Mouse (Mus musculus) ES-E14 (cell line): Measurements from ENCODE around the gene Gm47969. TPM values are rescaled to one million over a fixed set of nuclear protein-coding genes. Genes with fewer than 3 reads are reported as not detected.

ENCODE experiments used
- DNase-seq: peaks from one replicate; pipeline ENCODE4 v3.0.0-alpha.2; 2013; ENCODE audit warnings: low read depth, low spot score
- H3K27ac ChIP-seq: 2 replicates; pipeline ENCODE4 v1.5.1; 2012; ENCODE audit warnings: low read depth, mild to moderate bottlenecking, low read length, moderate library complexity, mixed read lengths; ENCODE audit not compliant: poor library complexity, insufficient read depth, severe bottlenecking
- H3K36me3 ChIP-seq: 2 replicates; pipeline ENCODE4 v1.6.1; 2012; ENCODE audit warnings: mild to moderate bottlenecking, low read length, moderate library complexity, mixed read lengths; ENCODE audit not compliant: control insufficient read depth, poor library complexity, insufficient read depth, severe bottlenecking
- H3K4me1 ChIP-seq, 2 experiments: fragments of 150-350 bp in 1 of 2; sonication (generic) in 1 of 2; 2 replicates each; pipeline ENCODE4 v1.6.1; 2012; ENCODE audit warnings: low read length in 2 of 2, mild to moderate bottlenecking in 1 of 2, mixed read lengths in 1 of 2; ENCODE audit not compliant: control insufficient read depth in 2 of 2, insufficient read depth in 2 of 2, poor library complexity in 1 of 2
- H3K4me3 ChIP-seq, 2 experiments: fragments of 150-350 bp in 1 of 2; sonication (generic) in 1 of 2; 2 replicates each; pipeline ENCODE4 v1.5.1; 2012; ENCODE audit warnings: low read length in 2 of 2, low read depth in 1 of 2, mild to moderate bottlenecking in 1 of 2, mixed read lengths in 1 of 2; ENCODE audit not compliant: insufficient read depth in 1 of 2, poor library complexity in 1 of 2, severe bottlenecking in 1 of 2
- H3K9ac ChIP-seq: 2 replicates; pipeline ENCODE4 v1.6.1; 2012; ENCODE audit warnings: low read depth, mild to moderate bottlenecking, low read length, mixed read lengths; ENCODE audit not compliant: poor library complexity, insufficient read depth, severe bottlenecking
- H3K9me3 ChIP-seq: fragments of 150-350 bp; sonication (generic); 2 replicates; pipeline ENCODE4 v1.6.1; 2012; ENCODE audit warnings: low read depth, mild to moderate bottlenecking, low read length; ENCODE audit not compliant: control insufficient read depth, insufficient read depth
- CHD2 ChIP-seq: IDR thresholded peaks from 2 replicates; pipeline ENCODE4 v1.6.1; 2014; ENCODE audit warnings: mild to moderate bottlenecking, low read depth, low read length, inconsistent platforms
- ZC3H11A ChIP-seq: IDR thresholded peaks from 2 replicates; pipeline ENCODE4 v1.6.1; 2012; ENCODE audit warnings: low read depth, mild to moderate bottlenecking, inconsistent platforms, low read length, borderline replicate concordance
- in situ Hi-C, 2 experiments: fragments of 600-800 bp; cut with MboI; formaldehyde crosslinking; loops; one replicate each; pipeline ENCODE4 v1.15.1; 2025; ENCODE audit warnings: low sequenced_read_pairs in 2 of 2, inconsistent platforms in 1 of 2; ENCODE audit not compliant: unreplicated experiment in 2 of 2
- total RNA-seq: library from RNA; depleted of rRNA; stranded (reverse); fragments of 300-350 nt; gene quantifications from 2 replicates; pipeline ENCODE4 v1.2.3, GENCODE M21; 2012; rRNA removed

Gm47969 gene
- total RNA-seq, 1 experiment = 0.22 TPM

GRCm38 (mm10) chr1:83091268-83091667, 46.5 kb downstream of the Gm47969 start:
- Histone ChIP-seq H3K9ac (no peak overlapping the region), H3K4me3 (no peak overlapping the region), H3K4me1 (no peaks in the 10 kb centered on the region), H3K36me3 (no peaks in the 10 kb centered on the region), H3K27ac (no peak overlapping the region), H3K9me3 (no peaks in the 10 kb centered on the region)
- TF ChIP-seq ZC3H11A (no peak), CHD2 (no peak)
- in situ Hi-C loops = no loop called here
- DNase-seq = no peak

Other genes with a start within 250 kb of the Gm47969 start
- 46.1 and 66.6 TPM in 2 replicates for gene Agfg1, start 205.4 kb upstream of the Gm47969 start, total RNA-seq
- gene A030005L19Rik, start 131.6 kb upstream of the Gm47969 start, total RNA-seq = 0.80 and 0.95 TPM in 2 replicates
- gene A030014E15Rik, start 120.0 kb upstream of the Gm47969 start, total RNA-seq = not detected in 2 replicates
- not detected in 2 replicates for gene Gm6217, start 113.5 kb upstream of the Gm47969 start, total RNA-seq
- not detected in 2 replicates for gene A030003K21Rik, start 101.5 kb upstream of the Gm47969 start, total RNA-seq
- gene Gm7544, start 88.9 kb upstream of the Gm47969 start, total RNA-seq = not detected in 2 replicates
- not detected in 2 replicates for gene Gm47955, start 84.6 kb upstream of the Gm47969 start, total RNA-seq
- gene Gm47959, start 44.4 kb upstream of the Gm47969 start, total RNA-seq = not detected in 2 replicates
- 1.3 and 1.9 TPM in 2 replicates for gene Slc19a3, start 6.5 kb upstream of the Gm47969 start, total RNA-seq
- gene Krtap28-10, start 2.5 kb upstream of the Gm47969 start, total RNA-seq = not detected in 2 replicates
- not detected in 2 replicates for gene A030005K14Rik, start 14.4 kb downstream of the Gm47969 start, total RNA-seq
- gene Krtap28-13, start 16.0 kb downstream of the Gm47969 start, total RNA-seq = not detected in 2 replicates
- gene Ccl20, start 71.8 kb downstream of the Gm47969 start, total RNA-seq = 0.53 and 0.89 TPM in 2 replicates
- gene Daw1, start 114.8 kb downstream of the Gm47969 start, total RNA-seq = not detected in 2 replicates